In the genomic region with DNA sequence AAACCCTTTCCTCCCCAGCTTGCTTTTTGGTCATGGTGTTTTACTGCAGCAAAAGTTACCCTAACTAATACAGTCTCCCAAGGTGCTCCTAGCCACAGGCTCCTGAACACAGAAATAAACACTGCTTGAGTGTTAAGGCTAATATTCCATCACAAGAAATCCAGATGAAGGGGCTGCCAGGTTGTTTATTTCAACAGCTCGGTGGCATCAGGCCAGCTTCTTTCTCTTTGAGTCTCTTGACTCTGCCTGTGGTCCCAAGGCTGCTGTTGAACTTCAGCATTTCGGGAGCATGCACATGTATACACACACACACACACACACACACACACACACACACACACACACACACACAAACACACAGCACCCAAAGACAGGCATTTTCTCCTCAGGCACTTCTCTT, we compare ENCODE assay signal across 17 mouse cellular contexts. TPM values are rescaled to one million over a fixed set of nuclear protein-coding genes. Genes with fewer than 3 reads are reported as not detected.
A peak's percentile ranks its signal among the peaks of the same experiment; 100 is the strongest.
DNase-seq lines count a peak whose midpoint lies in the region; ATAC-seq lines count a peak whose summit lies in the region.
"Had no signal": no experiment of that assay in that cellular context is flagged by ENCODE, and none has a peak within 500 bp of the region (broad histone marks: within the 10 kb centered on the region; RNA-seq: fewer than 3 reads in every experiment).

No protein-coding gene starts in this region.

- DNase-seq in lung, postnatal 14 days = peak; percentile 37
- no peak for DNase-seq in lung, adult 18-20 months
- DNase-seq in kidney, postnatal 36 days = peak; percentile 55 to 77
- no peak for DNase-seq in limb, embryonic 10.5 days (ENCODE audit: low spot score)
- DNase-seq in heart, postnatal 25 days (ENCODE audit: low spot score) = no peak
- DNase-seq: cerebellum, postnatal 14 days; lung, postnatal 10 days; thymus, postnatal 25 days had no signal

- intact Hi-C loops in heart, postnatal 25 days (cut with DNase I) = no loop called here

- no peak for ATAC-seq in intestine, embryonic 16.5 days
- no peak for ATAC-seq in intestine, embryonic 15.5 days
- ATAC-seq: inflammation-experienced regulatory T-cells, adult 6 months had no signal

- H3K4me2 ChIP-seq in intestine, embryonic 16.5 days (ENCODE audit: low read depth, low read length) = no peak overlapping the region
- H3K4me2 ChIP-seq in intestine, embryonic 15.5 days (replicated peaks) = no peak overlapping the region
- H3K4me2 ChIP-seq: hindbrain, embryonic 12.5 days; limb, embryonic 13.5 days; neural tube, embryonic 12.5 days had no signal

- H3K36me3 ChIP-seq in intestine, embryonic 16.5 days (ENCODE audit: control insufficient read depth, insufficient read depth, low read length) = no peaks in the 10 kb centered on the region
- H3K36me3 ChIP-seq in intestine, embryonic 15.5 days = no peaks in the 10 kb centered on the region
- no peaks in the 10 kb centered on the region for H3K36me3 ChIP-seq in limb, embryonic 10.5 days
- H3K36me3 ChIP-seq: hindbrain, embryonic 12.5 days; limb, embryonic 13.5 days; midbrain, embryonic 10.5 days; neural tube, embryonic 12.5 days had no signal

- no peak overlapping the region for H3K4me3 ChIP-seq in intestine, embryonic 16.5 days (ENCODE audit: low read length)
- H3K4me3 ChIP-seq in intestine, embryonic 15.5 days (replicated peaks) = no peak overlapping the region
- H3K4me3 ChIP-seq in limb, embryonic 10.5 days = no peak overlapping the region
- H3K4me3 ChIP-seq: hindbrain, embryonic 12.5 days; left cerebral cortex, adult 2 months; limb, embryonic 13.5 days; midbrain, embryonic 10.5 days; neural tube, embryonic 12.5 days had no signal

- 44% methylated on average over 2 of the region's 2 CpGs for WGBS in intestine, embryonic 16.5 days
- WGBS in intestine, embryonic 15.5 days = 60% methylated on average over 2 of the region's 2 CpGs
- WGBS in limb, embryonic 10.5 days = 86% methylated on average over 2 of the region's 2 CpGs

- no peak overlapping the region for H3K9ac ChIP-seq in intestine, embryonic 16.5 days (ENCODE audit: low read depth, low read length)
- H3K9ac ChIP-seq in intestine, embryonic 15.5 days = no peak overlapping the region
- H3K9ac ChIP-seq: hindbrain, embryonic 12.5 days; limb, embryonic 13.5 days; neural tube, embryonic 12.5 days had no signal

- no peaks in the 10 kb centered on the region for H3K9me3 ChIP-seq in intestine, embryonic 16.5 days (ENCODE audit: control insufficient read depth, low read length)
- H3K9me3 ChIP-seq in intestine, embryonic 15.5 days = no peaks in the 10 kb centered on the region
- H3K9me3 ChIP-seq in limb, embryonic 10.5 days (replicated peaks) = no peaks in the 10 kb centered on the region
- H3K9me3 ChIP-seq: hindbrain, embryonic 12.5 days; limb, embryonic 13.5 days; midbrain, embryonic 10.5 days; neural tube, embryonic 12.5 days had no signal

- H3K4me1 ChIP-seq in intestine, embryonic 16.5 days (ENCODE audit: control insufficient read depth, insufficient read depth, low read length) = peaks cover 9% of the 10 kb centered on the region; the same call in 1 of the 2 replicates
- no peaks in the 10 kb centered on the region; the same call in 1 of the 2 replicates for H3K4me1 ChIP-seq in intestine, embryonic 15.5 days (replicated peaks)
- no peaks in the 10 kb centered on the region for H3K4me1 ChIP-seq in limb, embryonic 10.5 days
- H3K4me1 ChIP-seq: hindbrain, embryonic 12.5 days; limb, embryonic 13.5 days; midbrain, embryonic 10.5 days; neural tube, embryonic 12.5 days had no signal

- no peaks in the 10 kb centered on the region for H3K27me3 ChIP-seq in intestine, embryonic 16.5 days (replicated peaks; ENCODE audit: control insufficient read depth, insufficient read depth, low read length)
- H3K27me3 ChIP-seq in intestine, embryonic 15.5 days (replicated peaks) = no peaks in the 10 kb centered on the region
- no peaks in the 10 kb centered on the region for H3K27me3 ChIP-seq in limb, embryonic 10.5 days (ENCODE audit: low read depth, poor library complexity, severe bottlenecking)
- H3K27me3 ChIP-seq: hindbrain, embryonic 12.5 days; limb, embryonic 13.5 days; neural tube, embryonic 12.5 days had no signal

- H3K27ac ChIP-seq in intestine, embryonic 16.5 days (ENCODE audit: low read length) = peak overlapping the region; percentile 29; the same call in 1 of the 2 replicates
- no peak overlapping the region for H3K27ac ChIP-seq in intestine, embryonic 15.5 days
- H3K27ac ChIP-seq in limb, embryonic 10.5 days = no peak overlapping the region
- H3K27ac ChIP-seq: hindbrain, embryonic 12.5 days; left cerebral cortex, adult 2 months; limb, embryonic 13.5 days; midbrain, embryonic 10.5 days; neural tube, embryonic 12.5 days; stomach, postnatal 0 days had no signal

RNA-seq across cellular contexts. Expression of a gene that starts 8.6 kb away (rescaled TPM):
- polyA plus RNA-seq in intestine, embryonic 16.5 days (2015; fragmentation: Nextera tagmentation; extraction: Ambion mirVana) = 343 and 356 TPM in 2 replicates
- 297 and 298 TPM in 2 replicates for polyA plus RNA-seq in intestine, embryonic 15.5 days (2015; fragmentation: Nextera tagmentation; extraction: Ambion mirVana)
- 236 and 271 TPM in 2 replicates for polyA plus RNA-seq in limb, embryonic 10.5 days (2016; fragmentation: Nextera tagmentation; extraction: Ambion mirVana)
- 10 to 100 TPM; 72.9 to 73.9 TPM for total RNA-seq in heart, postnatal 25 days (2021)

RNA-seq across cellular contexts. Expression of a gene that starts 20.9 kb away (rescaled TPM):
- polyA plus RNA-seq in intestine, embryonic 16.5 days (2015; fragmentation: Nextera tagmentation; extraction: Ambion mirVana) = 11.1 and 12.5 TPM in 2 replicates
- polyA plus RNA-seq in intestine, embryonic 15.5 days (2015; fragmentation: Nextera tagmentation; extraction: Ambion mirVana) = 12.9 and 13.3 TPM in 2 replicates
- polyA plus RNA-seq in limb, embryonic 10.5 days (2016; fragmentation: Nextera tagmentation; extraction: Ambion mirVana) = 9.8 and 15.4 TPM in 2 replicates
- total RNA-seq in heart, postnatal 25 days (2021) = 1 to 10 TPM; 2.1 to 3.2 TPM

Comparison
In these comparisons a context has a peak if more than half of its experiments do, and no peak if none do; other contexts are left out.
1. DNase-seq: peak in lung, postnatal 14 days (single experiment) and kidney, postnatal 36 days (2 of 2); none in lung, adult 18-20 months (0 of 2), limb, embryonic 10.5 days (single experiment) and heart, postnatal 25 days (single experiment).